Mouse (Mus musculus) central nervous system, embryonic 14 days (tissue): ENCODE results near the gene Gm3468. TPM values are rescaled to one million over a fixed set of nuclear protein-coding genes. Genes with fewer than 3 reads are reported as not detected.

ENCODE experiments used
- polyA plus RNA-seq: library from polyadenylated mRNA; depleted of rRNA; stranded (reverse); fragments of >200 nt; gene quantifications from 2 replicates; pipeline ENCODE4 v1.2.3, GENCODE M21; 2012; rRNA removed

The Gm3468 gene
- polyA plus RNA-seq = 7.8 and 8.3 TPM in 2 replicates

GRCm38 (mm10) chr14:6108272-6108925 is at the start of gene Gm3468:
Gene Gm3468, minus strand, starts transcription at chr14:6108665.

GRCm38 (mm10) chr14:6125707-6126106 is 17.2 kb upstream of the Gm3468 start, which contains the start of gene Gm3476:
Gene Gm3476, minus strand, starts transcription at chr14:6125807.

GRCm38 (mm10) chr14:6093842-6094241 is 14.6 kb downstream of the Gm3468 start, which contains the start of gene Gm8206:
Gene Gm8206, minus strand, starts transcription at chr14:6093942.

GRCm38 (mm10) chr14:6058167-6058566 is 50.3 kb downstream of the Gm3468 start, which contains the start of gene Gm6337:
Gene Gm6337, minus strand, starts transcription at chr14:6058267.

Other genes with a start within 250 kb of the Gm3468 start
- gene Gm8237, start 228.3 kb downstream of the Gm3468 start, polyA plus RNA-seq = 0.60 and 0.64 TPM in 2 replicates
- 2.0 and 2.2 TPM in 2 replicates for gene Gm3248, start 146.9 kb downstream of the Gm3468 start, polyA plus RNA-seq
- gene Gm3453, start 129.5 kb downstream of the Gm3468 start, polyA plus RNA-seq = not detected in 2 replicates
- gene Gm6337, start 50.4 kb downstream of the Gm3468 start, polyA plus RNA-seq = not detected in 2 replicates
- gene Gm8206, start 14.7 kb downstream of the Gm3468 start, polyA plus RNA-seq = 3.4 and 3.8 TPM in 2 replicates
- not detected in 2 replicates for gene Gm3476, start 17.1 kb upstream of the Gm3468 start, polyA plus RNA-seq
- not detected in 2 replicates for gene Gm21560, start 110.6 kb upstream of the Gm3468 start, polyA plus RNA-seq
- 2.5 and 3.0 TPM in 2 replicates for gene Gm3411, start 178.6 kb upstream of the Gm3468 start, polyA plus RNA-seq
- 0.18 and 0.21 TPM in 2 replicates for gene Gm21103, start 196.2 kb upstream of the Gm3468 start, polyA plus RNA-seq
- gene Gm3618, start 235.0 kb upstream of the Gm3468 start, polyA plus RNA-seq = not detected in 2 replicates